Mouse (Mus musculus): ENCODE measurements at regions not wholly inside any gene's neighbourhood (a gene's known extent, or its start where the extent isn't known, plus 50 kb on each side); places are given as distances from the start of the nearest gene placed in this dataset.
"Not testable (repeated sequence)": the region's sequence is repeated elsewhere in the genome, so short reads cannot be mapped to it uniquely, and the experiment has no call there.

DNA sequence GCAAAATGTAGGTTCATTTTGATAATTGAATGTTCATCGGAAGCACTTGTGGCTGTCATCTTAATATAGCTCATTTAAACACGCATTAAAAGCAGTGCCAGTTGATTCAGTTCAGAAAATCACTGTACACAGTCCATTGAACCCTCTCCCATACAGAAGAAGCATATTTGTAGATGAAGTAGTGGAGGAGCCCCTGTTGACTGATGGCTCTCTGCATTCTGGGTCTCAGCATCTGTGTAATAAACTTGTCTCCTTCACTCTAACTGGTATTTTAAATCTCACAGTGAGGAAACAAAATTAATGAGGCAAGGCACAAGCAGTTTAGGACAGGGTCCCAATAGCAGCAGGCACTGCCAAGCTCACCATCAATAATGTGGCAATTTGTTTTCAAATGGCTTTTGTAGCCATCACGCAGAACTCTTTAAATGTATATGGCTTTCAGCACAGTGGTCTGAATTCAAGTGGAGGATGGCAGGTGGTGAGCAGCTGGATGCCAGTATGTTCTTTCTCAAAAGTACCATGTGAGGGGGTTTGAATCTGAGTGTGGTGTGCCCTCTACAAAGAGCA lies 302.8 kb upstream of the Sdr16c6 start:
- DNase-seq (ENCODE audit: low read depth, low spot score): no peak

GRCm38 (mm10) chr4:4335216-4335615 lies 257.9 kb upstream of the Sdr16c6 start:
- DNase-seq (ENCODE audit: low read depth, low spot score): no peak

- no peak for DNase-seq (ENCODE audit: low read depth, low spot score)
Measured at GRCm38 (mm10) chr4:4333472-4334123, 256.3 kb upstream of the Sdr16c6 start.

- no peak for DNase-seq (ENCODE audit: low read depth, low spot score)
Measured at GRCm38 (mm10) chr4:4331105-4331504, 253.8 kb upstream of the Sdr16c6 start.

DNA sequence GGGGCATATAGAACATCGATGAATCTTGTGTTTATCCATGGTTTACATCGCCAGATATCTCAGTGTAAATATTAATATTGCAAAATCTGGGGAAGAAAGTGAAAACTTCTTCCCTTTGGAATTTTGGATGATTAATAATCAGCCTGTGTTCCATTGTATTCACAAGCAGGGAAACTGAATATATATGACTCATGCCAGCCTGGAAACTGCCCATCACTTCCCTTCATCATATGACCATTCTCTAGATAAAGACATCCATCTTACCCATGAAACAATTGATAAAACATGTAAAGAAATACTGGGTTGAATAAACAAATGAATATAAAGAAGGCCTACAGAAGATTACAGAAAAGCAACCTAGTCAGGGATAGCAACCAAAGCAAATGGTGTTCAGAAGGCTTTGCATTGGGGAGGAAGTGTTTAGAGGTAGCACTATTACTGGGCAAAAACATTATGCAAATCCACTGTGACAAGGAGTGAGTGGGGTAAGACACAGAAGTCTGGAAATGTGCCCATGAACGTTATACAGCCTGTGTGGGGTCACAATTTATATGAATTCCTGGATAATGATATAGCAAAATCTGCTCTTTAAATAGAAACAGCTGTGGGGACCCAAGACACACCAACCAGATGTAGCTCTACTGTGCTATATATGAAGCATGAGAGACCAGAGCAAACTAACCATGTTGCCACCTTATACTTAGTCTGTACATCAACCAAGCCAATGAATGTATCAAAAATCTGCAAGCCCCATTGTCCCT lies 238.5 kb upstream of the Sdr16c6 start:
- DNase-seq (ENCODE audit: low read depth, low spot score): no peak

DNA sequence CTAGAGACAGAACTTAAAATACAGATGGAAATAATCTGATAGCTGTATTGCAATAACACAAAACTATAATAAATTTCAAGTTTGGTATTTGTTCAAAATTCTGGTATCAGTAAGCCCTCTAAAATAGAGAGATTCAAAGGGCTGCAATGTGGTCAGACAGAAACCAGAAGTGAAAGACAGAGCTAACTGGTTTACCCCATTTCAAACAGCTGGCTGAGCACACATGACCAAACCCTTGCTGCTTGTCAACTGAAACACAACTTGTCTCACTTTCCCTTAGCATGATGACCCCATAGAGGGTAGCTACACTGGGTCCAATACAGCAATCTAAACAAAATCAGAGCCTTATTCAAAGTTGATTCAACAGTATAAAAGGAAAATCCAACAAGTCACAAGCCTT lies 234.2 kb upstream of the Sdr16c6 start:
- peak; percentile 47 for DNase-seq (ENCODE audit: low read depth, low spot score)

- DNase-seq (ENCODE audit: low read depth, low spot score): no peak
Measured at GRCm38 (mm10) chr4:4306922-4307321, 229.6 kb upstream of the Sdr16c6 start.

DNA sequence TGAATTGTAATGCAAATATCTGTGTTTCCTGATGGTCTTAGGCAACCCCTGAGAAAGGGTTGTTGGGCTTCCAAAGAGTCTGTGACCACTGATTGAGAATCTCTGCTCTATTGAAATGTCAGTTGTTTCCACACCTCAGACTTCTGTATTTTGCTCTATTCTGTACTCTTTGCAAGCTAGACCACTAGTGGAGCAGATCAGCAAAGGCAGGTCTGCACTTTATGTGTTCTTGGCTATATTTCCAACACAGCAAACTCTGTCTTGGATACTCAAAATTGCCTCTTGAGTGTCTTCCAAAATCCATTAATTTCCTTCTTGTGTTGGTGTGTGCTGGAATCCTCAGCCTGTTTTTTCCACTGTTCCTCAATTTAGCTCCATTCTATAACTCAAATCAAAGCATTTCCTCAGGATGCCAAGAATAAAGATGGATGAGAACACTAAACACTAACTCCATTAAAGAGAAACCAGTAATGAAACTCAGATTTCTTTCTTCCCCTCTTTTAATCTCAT lies 228.5 kb upstream of the Sdr16c6 start:
- DNase-seq (ENCODE audit: low read depth, low spot score): no peak

- DNase-seq (ENCODE audit: low read depth, low spot score): no peak
Measured at GRCm38 (mm10) chr4:4304666-4305065, 227.3 kb upstream of the Sdr16c6 start.

DNA sequence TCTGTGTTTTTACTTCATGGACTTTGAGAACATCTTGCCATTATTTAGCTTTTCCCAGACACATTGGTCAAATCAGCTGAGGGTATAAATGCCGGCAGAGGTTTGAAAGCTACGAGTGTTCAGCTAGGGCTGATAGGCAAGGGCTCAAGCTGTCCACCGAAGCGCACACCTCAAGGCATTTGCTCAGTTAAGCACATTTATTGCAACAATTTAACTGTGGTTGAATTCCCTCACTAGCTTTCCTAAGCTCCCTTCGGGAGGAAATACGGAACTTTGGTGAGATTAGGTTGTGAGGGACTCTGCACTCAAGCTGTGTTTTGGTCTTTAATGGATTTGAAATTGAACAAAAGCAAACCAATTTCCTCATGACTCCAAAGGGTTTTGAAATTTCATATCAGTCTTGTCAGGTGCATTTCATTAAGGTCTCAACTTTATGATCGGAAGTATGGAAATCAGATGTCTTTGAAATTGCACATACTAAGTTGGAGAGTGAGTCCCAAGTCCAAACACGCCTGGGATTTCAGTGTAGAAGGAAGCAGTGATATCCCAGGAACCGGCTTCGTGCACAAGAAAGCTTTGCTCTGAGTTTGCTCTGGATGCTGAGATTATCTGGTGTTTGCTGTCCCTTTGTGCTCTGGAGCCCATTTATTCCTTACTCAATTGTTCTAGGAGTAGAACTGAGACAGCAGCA lies 223.0 kb upstream of the Sdr16c6 start:
- DNase-seq (ENCODE audit: low read depth, low spot score): no peak

DNA sequence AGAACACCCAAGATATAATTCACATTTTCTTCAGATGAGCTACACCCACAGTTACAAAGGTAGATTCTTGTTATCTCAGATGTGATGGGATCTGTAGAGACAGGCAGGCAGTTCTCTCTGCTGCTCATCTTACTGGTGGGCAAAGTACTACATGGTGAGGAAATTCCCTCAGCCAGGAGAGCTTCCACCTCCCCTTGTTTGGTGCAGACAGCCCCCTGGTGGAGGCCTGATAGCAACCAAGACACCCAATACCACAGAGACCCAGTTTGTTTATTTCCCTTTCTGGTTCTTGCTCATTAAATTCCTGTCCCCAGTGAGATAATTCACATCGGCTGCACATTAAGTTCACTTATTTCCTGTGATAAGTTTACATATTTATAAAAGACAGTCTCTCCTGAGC lies 222.3 kb upstream of the Sdr16c6 start:
- no peak for DNase-seq (ENCODE audit: low read depth, low spot score)

DNA sequence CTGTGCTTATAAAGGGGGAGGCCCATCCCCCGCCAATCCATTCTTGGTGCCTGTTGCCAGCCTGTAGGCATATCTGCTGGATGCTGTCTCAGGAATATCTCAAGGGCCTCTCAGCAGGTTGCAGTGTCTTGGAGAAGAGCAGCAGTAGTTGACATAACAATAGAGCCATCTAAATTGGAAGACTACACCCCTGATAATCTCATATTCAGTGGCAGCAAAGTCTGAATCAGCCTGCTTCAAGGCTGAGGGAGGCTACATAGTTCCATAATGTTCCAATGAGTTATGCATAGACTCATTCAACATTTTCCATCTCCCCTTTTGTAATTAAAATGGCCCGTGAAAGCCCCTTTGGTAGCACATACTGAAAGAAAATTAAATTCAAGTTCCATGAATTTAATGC lies 172.3 kb upstream of the Sdr16c6 start:
- DNase-seq (ENCODE audit: low read depth, low spot score): no peak

GRCm38 (mm10) chr4:4247669-4248068 lies 170.3 kb upstream of the Sdr16c6 start:
- no peak for DNase-seq (ENCODE audit: low read depth, low spot score)

DNA sequence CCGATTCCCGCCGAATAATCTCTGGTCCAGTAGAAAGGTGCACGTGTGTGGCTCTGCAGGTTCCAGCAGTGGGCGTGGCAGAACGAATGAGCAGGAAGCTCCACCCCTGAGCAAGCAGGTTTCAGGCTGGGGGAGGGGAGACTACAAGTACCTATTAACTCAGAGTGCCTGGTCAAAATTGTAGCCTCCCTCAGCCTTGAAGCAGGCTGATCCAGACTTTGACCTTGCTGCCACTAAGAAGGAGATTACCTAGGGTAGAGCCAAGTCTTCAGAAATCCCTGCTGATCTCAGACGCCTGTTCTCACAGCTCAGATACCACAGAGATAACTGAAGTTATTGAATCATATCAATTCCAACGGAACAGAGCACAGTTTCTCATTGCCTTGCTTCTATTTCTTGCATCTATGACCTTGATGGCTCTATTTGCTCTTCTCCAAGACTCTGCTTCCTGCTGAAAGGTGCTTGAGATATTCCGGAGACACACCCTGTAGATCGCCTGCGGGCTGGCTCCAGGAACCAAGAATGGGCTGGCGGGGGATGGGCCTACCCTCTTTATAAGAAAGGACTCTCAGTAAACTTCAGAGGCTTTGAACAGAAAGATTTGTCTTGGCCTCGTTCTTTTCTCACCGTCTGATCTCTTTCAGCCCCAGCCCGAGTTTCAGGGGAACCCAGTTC lies 165.1 kb upstream of the Sdr16c6 start:
- not testable (repeated sequence) for DNase-seq (ENCODE audit: low read depth, low spot score)

GRCm38 (mm10) chr4:4226209-4226608 lies 148.9 kb upstream of the Sdr16c6 start:
- DNase-seq (ENCODE audit: low read depth, low spot score): no peak

DNA sequence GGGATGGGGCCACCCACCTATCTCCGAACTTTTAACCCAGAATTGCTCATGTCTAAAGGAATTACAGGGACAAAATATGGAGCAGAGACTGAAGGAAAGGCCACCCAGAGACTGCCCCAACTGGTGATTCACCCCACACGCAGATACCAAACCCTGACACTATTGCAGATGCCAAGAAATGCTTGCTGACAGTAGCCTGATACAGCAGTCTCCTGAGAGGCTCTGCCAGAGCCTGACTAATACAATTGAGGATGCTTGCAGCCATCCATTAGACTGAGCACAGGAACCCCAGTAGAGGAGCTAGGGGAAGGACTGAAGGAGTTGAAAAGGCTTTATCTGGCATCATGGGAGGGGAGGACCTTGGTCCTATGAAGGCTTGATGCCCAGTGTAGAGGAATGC lies 142.4 kb upstream of the Sdr16c6 start:
- no peak for DNase-seq (ENCODE audit: low read depth, low spot score)

DNA sequence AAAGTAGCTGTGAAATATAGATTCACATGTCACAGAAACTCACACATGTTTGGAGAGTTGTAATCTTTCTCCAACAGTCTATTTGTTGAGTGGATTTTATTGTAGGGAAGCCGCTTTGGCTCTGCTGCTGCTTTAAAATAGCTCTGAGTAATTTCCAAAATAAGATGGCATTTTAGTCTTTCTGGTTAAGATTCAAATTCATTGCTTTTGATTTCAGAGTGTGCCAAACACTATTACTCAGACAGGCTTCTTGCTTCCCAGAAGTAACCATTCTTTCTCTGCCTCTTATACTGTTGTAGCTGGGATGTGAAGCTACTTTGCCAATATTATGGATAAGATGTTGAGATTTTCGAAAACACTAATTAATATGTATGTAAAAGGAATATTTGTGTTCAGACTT lies 134.6 kb upstream of the Sdr16c6 start:
- no peak for DNase-seq (ENCODE audit: low read depth, low spot score)

DNA sequence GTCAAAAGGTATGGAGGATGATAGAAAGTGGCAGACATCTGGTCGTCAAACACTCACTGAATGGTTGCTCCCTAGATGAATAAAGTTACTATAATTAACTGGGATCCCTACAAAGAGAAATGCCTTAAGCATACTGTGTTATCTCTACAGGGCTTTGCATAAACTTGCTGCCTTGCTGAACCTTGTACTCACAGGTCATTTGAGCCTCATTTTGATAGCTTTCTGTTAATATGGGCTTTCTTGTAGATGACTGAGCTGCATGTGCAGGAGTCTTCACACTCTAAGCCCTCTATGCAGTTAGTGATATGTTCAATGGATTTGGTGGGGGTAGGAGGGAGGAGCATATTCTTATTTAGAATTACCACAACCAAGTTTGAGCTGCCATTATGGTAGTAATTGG lies 127.8 kb upstream of the Sdr16c6 start:
- DNase-seq (ENCODE audit: low read depth, low spot score): no peak

DNA sequence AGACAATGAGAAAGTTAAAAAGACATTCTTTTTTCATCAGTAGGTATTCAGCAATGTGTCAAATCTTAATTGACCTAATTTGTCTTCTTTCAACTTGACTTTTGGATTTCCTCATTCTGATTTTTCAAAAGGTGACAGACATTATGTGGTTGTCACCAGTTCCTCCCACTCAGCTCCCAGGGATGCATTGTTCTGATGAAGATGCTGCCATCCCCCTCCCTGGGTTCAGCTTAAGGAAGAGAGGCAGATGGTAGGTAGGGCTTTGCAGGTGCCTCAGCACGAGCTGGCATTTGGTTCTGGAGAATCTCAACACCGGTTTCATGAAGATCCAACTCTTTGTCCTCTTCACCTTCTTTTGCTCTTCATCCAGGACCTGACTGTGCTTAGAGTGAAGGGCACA lies 122.0 kb upstream of the Sdr16c6 start:
- DNase-seq (ENCODE audit: low read depth, low spot score): no peak

DNA sequence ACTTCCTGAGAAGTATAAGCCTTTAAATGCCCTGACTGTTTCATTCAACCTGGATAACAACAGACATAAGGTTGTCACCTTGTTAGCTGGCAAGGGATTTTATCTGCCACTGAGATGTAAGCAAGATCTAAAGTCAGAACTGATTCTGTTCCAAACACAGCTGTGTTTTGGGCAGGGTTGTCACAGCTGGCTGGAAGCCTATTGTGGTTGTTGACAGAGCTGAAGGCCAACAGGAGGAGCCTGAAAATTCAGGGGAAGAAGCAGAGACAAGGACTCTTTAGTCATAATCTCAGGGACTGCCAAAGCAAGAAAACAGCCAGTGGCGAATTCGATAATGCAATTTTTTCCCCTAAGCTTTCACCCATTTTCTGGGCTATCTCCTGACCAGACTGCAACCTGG lies 118.5 kb upstream of the Sdr16c6 start:
- no peak for DNase-seq (ENCODE audit: low read depth, low spot score)

DNA sequence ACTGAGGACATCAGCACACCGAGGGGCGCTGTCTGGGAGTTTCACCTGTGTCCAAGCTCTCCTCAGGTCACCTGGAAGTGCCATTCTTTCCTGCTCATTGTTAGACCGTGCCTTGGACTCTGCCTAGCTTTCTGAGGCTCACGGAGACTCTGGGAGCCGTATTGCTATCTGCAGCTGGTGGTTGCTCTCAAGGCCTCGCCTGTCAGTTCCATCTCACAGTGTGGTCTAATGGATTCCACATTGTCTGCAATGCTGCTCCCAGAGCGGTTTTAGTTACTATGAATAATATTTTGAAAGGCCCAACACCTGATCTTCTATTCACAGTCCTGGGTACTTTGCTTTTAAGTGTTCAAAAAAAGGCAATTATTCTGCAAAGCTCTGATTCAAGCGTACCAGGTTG lies 117.9 kb upstream of the Sdr16c6 start:
- no peak for DNase-seq (ENCODE audit: low read depth, low spot score)
